Mouse (Mus musculus): ENCODE results near the gene Tdrd7. TPM values are rescaled to one million over a fixed set of nuclear protein-coding genes. Genes with fewer than 3 reads are reported as not detected.
A peak's percentile ranks its signal among the peaks of the same experiment; 100 is the strongest.

Gene Tdrd7
- total RNA-seq, 2 experiments from 2014 or later = 27.0 to 28.1 TPM

- intact Hi-C loops (cut with DNase I) = loop anchor here (2.0 to 5.0 kb wide), 3 partner anchors 22 to 89 kb away; no protein-coding TSS in a partner anchor
- no peak for DNase-seq (ENCODE audit: low spot score in 2 of 2)
Observed at GRCm38 (mm10) chr4:46038591-46038891, 73.4 kb downstream of the Tdrd7 start.

- DNase-seq (ENCODE audit: low spot score in 2 of 2) = peak; percentile 65 to 66
- intact Hi-C loops (cut with DNase I) = loop anchor here (2.0 to 5.0 kb wide), 3 partner anchors 22 to 88 kb away; no protein-coding TSS in a partner anchor
Observed at GRCm38 (mm10) chr4:46038892-46039751, 74.0 kb downstream of the Tdrd7 start, which contains the start of gene Tmod1. Gene Tmod1 (plus strand): TSS chr4:46038935.

DNA sequence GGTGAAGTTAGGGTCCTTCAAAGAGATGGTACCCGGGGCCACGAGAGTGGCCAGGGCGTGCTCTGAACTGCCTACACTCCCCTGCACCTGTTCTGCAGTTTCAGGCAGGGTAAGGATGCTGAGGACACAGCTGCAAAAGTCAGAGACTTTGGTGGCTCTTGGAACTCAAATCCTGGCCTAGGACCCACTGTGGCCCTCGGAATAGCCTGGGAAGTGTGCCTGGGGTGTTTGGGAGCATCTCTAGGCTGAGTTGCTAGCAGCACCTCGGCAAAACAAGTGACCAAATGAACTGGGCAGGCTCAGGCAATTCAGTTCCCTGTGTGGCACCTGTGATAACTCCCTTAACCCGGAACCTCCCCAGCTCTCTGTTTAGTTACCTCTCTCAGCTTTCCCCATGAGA is 74.8 kb downstream of the Tdrd7 start:
- DNase-seq (ENCODE audit: low spot score in 2 of 2) = no peak
- intact Hi-C loops (cut with DNase I) = loop anchor here (1.0 to 5.0 kb wide), 4 partner anchors 21 to 87 kb away; no protein-coding TSS in a partner anchor

DNA sequence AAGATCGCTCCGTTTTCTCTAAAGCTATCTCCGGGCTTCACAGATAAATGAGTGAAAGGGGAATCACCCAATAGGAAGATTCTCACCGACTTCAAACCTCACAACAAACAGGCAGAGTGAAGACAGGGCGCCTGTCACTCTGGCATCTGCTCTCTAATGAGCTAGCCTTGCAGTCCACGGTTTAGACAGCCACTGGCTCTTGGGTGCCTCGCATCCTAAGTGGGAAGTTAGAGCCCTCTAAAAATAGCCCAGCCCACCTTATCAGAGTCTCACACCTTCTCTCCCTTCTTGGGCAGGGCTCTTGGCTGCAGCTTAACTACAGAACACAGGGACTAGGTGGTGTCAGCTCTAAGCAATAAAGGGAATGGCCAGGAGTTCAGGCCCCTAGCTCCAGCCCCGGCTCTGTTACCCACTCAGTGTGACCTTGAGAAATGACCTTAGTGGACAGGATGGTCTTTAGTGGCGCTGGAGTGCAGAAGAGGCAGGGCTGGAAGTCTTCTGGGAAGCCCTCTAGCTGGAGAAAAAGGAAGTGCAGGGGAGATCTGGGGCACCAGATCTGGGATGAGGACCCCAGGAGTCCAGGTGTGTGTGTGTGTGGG is 75.6 kb downstream of the Tdrd7 start:
- DNase-seq (ENCODE audit: low spot score in 2 of 2) = peak in 1 of 2 experiments; percentile 56
- intact Hi-C loops (cut with DNase I) = loop anchor here (1.0 kb wide), 1 partner anchor 46 kb away; no protein-coding TSS in a partner anchor

DNA sequence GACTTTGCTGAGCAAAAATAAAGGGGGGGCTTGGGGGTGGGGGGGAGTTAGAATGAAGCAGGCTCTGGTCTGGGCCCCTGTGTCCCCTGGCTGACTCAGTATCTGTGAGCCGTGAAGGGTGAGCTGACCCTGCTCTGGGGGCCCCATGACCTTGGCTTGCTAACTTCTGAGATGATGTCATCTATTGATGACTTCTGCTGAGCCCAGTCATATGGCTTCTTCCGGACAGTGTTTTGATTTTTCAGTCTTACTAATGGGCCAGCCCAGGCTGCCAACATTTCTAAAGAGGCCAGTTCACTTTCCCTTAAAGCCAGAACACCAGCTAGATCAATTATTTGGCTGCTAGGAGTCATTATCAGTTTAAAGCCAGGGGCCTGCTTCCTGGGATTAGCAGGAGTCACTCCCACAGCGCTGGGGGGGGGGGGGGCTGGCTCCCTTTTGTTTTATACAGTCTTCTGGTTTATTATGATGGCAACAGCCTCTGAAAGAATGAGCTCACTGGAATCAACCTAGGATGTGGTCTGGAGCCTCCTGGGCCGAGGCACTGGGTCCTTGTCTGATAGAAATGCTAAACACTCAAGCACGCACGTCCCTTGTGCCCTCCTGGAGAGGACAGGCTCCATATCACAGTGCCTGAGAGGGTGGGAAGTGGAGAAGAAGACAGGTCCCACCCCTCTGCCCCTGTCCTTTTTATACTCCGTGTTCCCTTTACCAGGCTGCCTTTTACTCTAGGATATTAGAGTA is 76.8 kb downstream of the Tdrd7 start:
- intact Hi-C loops (cut with DNase I) = no loop called here
- no peak for DNase-seq (ENCODE audit: low spot score in 2 of 2)

- DNase-seq (ENCODE audit: low spot score in 2 of 2) = no peak
- intact Hi-C loops (cut with DNase I) = no loop called here
Observed at GRCm38 (mm10) chr4:46042505-46042850, 77.3 kb downstream of the Tdrd7 start.

GRCm38 (mm10) chr4:46043361-46043760 is 78.2 kb downstream of the Tdrd7 start:
- intact Hi-C loops (cut with DNase I) = no loop called here

DNA sequence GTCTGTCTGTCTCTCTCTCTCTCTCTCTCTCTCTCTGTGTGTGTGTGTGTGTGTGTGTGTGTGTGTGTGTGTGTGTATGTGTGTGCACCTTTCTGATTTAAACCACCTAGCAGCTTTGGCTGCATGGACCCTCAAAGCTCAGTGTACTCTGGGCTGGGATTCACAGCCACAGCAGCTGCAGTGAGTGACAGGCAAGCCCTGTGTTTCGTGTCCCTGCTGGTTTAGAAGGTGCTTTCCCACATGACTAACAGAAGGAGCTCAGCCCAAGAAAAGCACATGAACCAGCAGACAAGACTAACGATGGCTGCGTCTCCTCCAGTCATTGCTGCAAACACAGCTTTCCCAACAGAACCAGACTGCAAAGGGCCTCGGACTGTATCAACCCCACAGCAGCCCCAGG is 82.8 kb downstream of the Tdrd7 start:
- DNase-seq (ENCODE audit: low spot score in 2 of 2) = no peak
- intact Hi-C loops (cut with DNase I) = no loop called here

More at GRCm38 (mm10) chr4:46043361-46043760, 78.2 kb downstream of the Tdrd7 start:
- no peak for DNase-seq (ENCODE audit: low spot score in 2 of 2)

DNA sequence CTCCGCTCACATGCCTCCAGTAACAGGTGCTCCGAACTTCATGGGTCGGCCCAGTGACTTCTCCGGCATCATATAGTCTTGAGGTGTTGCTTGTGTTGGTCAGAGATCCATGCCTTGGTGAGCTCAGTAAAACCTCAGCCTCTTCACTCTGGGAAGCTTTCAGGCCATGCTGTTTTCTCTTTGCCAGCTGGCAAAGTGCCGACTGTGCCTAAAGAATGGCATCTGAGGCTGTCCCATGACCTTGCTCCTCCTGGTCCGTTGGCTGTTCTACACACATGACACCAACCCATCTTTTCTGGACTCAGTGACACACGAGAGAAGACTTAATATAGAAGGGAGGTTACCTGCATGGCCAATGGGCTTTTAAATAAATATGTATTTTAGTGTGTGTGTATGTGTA is 83.3 kb downstream of the Tdrd7 start:
- intact Hi-C loops (cut with DNase I) = no loop called here
- no peak for DNase-seq (ENCODE audit: low spot score in 2 of 2)

DNA sequence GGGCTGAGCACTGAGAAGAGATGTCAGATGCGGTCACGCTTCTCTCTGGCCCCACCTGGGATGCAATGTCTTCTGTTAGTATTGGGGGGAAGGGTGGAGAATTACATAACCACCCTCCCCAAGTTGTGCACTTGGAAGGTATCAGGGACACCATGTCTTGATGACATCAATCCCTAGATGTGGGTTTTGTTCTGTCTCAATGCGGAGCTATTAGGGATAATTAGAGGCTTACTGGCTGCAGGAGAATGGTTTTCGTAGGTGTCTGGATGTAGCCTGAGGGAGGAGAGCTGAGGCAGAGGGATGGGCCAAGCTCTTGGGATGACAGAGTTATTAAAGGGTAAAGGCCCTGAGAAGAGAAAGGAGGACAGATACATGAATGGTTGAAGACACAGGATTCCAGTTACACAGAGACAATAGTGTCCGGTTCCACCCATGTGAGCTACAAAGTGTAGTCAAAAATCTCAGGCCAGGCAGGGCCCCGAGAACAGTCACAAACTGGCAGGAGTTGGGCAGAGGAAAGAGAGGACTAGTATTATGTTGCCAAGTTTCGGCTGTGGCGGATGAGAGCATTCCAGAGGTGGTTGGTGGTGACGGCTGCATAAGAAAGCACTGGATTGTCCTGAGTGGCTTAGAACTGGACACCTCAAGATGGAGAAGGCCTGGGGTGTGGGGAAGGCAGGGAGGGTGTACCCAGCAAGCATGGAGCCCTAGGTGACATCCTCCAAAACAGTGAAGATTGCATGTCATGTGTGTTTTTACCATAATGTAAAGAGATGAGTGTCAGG is 88.4 kb downstream of the Tdrd7 start:
- no peak for DNase-seq (ENCODE audit: low spot score in 2 of 2)
- intact Hi-C loops (cut with DNase I) = no loop called here

- peak in 1 of 2 experiments; percentile 43 for DNase-seq (ENCODE audit: low spot score in 2 of 2)
- intact Hi-C loops (cut with DNase I) = no loop called here
Observed at GRCm38 (mm10) chr4:46056163-46056562, 91.0 kb downstream of the Tdrd7 start.

GRCm38 (mm10) chr4:46061259-46061962 is 96.3 kb downstream of the Tdrd7 start:
- intact Hi-C loops (cut with DNase I) = loop anchor here (1.0 to 2.0 kb wide), 2 partner anchors 23 to 26 kb away; partner anchors contain the start of gene Tmod1
- peak; percentile 80 to 98 for DNase-seq (ENCODE audit: low spot score in 2 of 2)

- intact Hi-C loops (cut with DNase I) = no loop called here
- no peak for DNase-seq (ENCODE audit: low spot score in 2 of 2)
Observed at GRCm38 (mm10) chr4:46063841-46064240, 98.7 kb downstream of the Tdrd7 start.

- no peak for DNase-seq (ENCODE audit: low spot score in 2 of 2)
- intact Hi-C loops (cut with DNase I) = no loop called here
Observed at GRCm38 (mm10) chr4:46064263-46064662, 99.1 kb downstream of the Tdrd7 start.

DNA sequence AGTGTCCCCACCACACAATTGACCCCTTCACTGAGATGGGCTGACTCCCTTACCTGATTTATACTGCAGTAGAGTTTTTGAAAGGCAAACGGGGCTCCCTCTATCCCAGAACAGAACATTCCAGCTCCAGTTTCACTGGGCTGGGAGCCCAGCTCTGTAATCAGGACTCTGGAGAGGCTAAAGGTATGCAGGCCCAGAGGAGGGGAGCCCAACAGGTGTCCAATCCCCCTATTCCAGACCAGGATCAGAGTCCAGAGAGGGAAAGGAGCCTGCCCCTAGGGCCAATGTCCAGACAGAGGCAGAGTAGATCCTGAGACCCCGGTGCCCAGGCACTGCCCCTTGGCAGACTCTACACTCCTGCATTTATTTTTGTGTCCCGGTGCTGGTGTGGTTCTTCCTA is 99.8 kb downstream of the Tdrd7 start:
- intact Hi-C loops (cut with DNase I) = no loop called here
- no peak for DNase-seq (ENCODE audit: low spot score in 2 of 2)

DNA sequence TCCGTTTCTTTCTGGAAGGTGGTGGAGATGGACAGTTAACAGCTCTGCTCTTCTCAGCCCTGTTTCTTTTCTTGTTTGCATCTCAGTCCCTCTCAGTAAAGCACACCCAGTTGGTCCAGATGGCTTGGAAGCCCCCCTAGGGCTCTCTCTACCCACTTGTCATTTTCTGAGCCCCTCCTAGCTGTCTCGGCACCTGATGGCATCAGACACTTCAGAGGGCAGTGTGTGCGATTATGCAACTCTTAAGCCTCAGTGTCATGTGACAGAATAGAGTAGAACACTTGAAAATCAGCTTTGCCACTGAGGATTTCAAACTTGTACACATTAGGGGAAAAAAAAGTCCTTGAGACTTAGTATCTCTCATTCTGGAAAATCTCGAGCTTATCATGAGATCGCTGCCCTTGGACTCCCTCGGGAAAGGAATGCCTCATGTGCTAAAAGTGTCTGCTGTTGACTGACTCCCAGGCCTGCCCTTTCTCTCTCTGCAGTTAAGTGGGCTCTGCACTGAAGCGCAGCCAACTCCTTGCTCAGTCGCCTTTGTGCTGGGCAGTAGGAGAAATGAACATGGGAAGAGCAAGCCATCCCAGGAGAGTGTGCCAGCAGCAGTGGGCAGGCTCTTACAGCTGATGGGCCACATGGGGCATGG is 100.7 kb downstream of the Tdrd7 start:
- peak in 1 of 2 experiments; percentile 42 for DNase-seq (ENCODE audit: low spot score in 2 of 2)
- intact Hi-C loops (cut with DNase I) = no loop called here

- intact Hi-C loops (cut with DNase I) = loop anchor here (1.0 kb wide), 1 partner anchor 18 kb away; no protein-coding TSS in a partner anchor
- no peak for DNase-seq (ENCODE audit: low spot score in 2 of 2)
Observed at GRCm38 (mm10) chr4:46068060-46068459, 102.9 kb downstream of the Tdrd7 start.

GRCm38 (mm10) chr4:46068573-46068972 is 103.4 kb downstream of the Tdrd7 start:
- DNase-seq (ENCODE audit: low spot score in 2 of 2) = peak in 1 of 2 experiments; percentile 84
- intact Hi-C loops (cut with DNase I) = loop anchor here (1.0 kb wide), 1 partner anchor 18 kb away; no protein-coding TSS in a partner anchor
